9 mouse cellular contexts compared by ENCODE assay signal in the genomic region with DNA sequence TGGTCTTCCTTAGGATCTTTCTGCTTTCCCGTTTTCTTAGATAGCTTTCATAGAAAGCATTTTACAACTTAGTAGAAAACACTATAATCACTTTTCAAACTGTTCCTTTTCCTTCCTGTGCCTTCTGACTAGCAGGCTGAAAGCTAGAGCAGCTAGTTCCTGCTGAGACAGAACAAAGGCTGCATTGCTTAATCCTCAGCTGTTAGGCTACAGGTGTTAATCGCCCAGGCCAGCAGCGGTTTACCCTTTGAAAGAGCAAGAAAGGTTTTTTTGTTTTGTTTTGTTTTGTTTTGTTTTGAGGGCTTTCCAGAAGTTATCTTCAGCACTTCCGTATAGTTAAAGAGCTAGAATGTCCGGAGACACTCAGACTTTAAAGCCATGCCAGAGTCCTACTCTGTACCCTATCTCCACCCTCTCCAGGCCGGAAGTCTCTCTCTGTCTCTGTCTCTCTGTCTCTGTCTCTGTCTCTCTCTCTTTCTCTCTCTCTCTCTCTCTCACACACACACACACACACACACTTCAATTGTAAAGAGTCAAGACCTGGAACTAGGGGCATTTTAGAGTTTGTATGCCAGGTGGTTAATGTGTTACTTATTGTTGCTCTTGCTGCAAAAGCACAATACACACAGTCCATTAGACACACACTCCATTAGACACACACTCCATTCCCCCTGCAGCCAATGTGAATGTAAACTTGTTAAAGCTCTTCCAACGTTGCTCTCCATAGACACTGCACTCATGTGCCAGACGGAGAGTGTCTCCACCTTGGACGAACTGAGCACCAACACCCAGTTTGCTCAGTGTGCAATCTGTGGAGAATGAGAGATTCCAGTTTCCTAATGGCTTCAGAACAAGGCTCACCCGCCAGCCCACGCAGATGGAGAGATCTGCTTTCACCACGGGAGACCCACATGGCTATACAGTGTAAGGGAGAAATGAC. TPM values are rescaled to one million over a fixed set of nuclear protein-coding genes. Genes with fewer than 3 reads are reported as not detected.
DNase-seq lines count a peak whose midpoint lies in the region; ATAC-seq and TF ChIP-seq lines count a peak whose summit lies in the region.
"Had no signal": no experiment of that assay in that cellular context is flagged by ENCODE, and none has a peak within 500 bp of the region (broad histone marks: within the 10 kb centered on the region; RNA-seq: fewer than 3 reads in every experiment).

No protein-coding gene starts in this region.

- H3K9me3 ChIP-seq in ES-Bruce4 (replicated peaks; ENCODE audit: control insufficient read depth, insufficient read depth, low read length, poor library complexity, severe bottlenecking) = no peaks in the 10 kb centered on the region
- H3K9me3 ChIP-seq in ES-E14 (ENCODE audit: control insufficient read depth, insufficient read depth, low read depth, low read length) = no peaks in the 10 kb centered on the region
- no peaks in the 10 kb centered on the region for H3K9me3 ChIP-seq in hindbrain, postnatal 0 days (ENCODE audit: low read length)
- H3K9me3 ChIP-seq in liver, embryonic 11.5 days (ENCODE audit: control insufficient read depth, low read length) = no peaks in the 10 kb centered on the region
- H3K9me3 ChIP-seq: midbrain, embryonic 15.5 days had no signal

- no peak for ATAC-seq in hindbrain, postnatal 0 days
- ATAC-seq in liver, embryonic 11.5 days (replicated peaks; ENCODE audit: low FRiP score) = no peak
- ATAC-seq: midbrain, embryonic 15.5 days had no signal

- intact Hi-C loops in heart, postnatal 25 days (cut with DNase I) = no loop called here

- H3K4me3 ChIP-seq in ES-Bruce4 (ENCODE audit: low read depth, low read length) (no peak overlapping the region), ES-E14 (ENCODE audit: insufficient read depth in 1 of 2, low read depth in 1 of 2, low read length in 2 of 2, poor library complexity in 1 of 2, severe bottlenecking in 1 of 2) (no peak overlapping the region)
- H3K4me3 ChIP-seq in hindbrain, postnatal 0 days (ENCODE audit: low read length) = no peak overlapping the region
- H3K4me3 ChIP-seq in liver, embryonic 11.5 days (ENCODE audit: low read depth, low read length) = no peak overlapping the region
- H3K4me3 ChIP-seq: midbrain, embryonic 15.5 days had no signal

- no peak for TF ChIP-seq POLR2A in ES-Bruce4 (IDR thresholded peaks at IDR 0.05; ENCODE audit: insufficient read depth, low read length)

- peaks cover 4% of the 10 kb centered on the region for H3K4me1 ChIP-seq in ES-Bruce4 (ENCODE audit: control insufficient read depth, insufficient read depth, low read length)
- peaks cover 0 to 7% of the 10 kb centered on the region in 2 experiments; a peak in 1 of 4 replicates for H3K4me1 ChIP-seq in ES-E14 (ENCODE audit: control insufficient read depth in 2 of 2, insufficient read depth in 2 of 2, low read length in 2 of 2, poor library complexity in 1 of 2)
- no peaks in the 10 kb centered on the region for H3K4me1 ChIP-seq in hindbrain, postnatal 0 days (ENCODE audit: insufficient read depth, low read length)
- no peaks in the 10 kb centered on the region for H3K4me1 ChIP-seq in liver, embryonic 11.5 days (replicated peaks; ENCODE audit: control insufficient read depth, insufficient read depth, low read length)
- H3K4me1 ChIP-seq: midbrain, embryonic 15.5 days had no signal

- no peak overlapping the region for H3K9ac ChIP-seq in ES-Bruce4 (ENCODE audit: low read depth, poor library complexity, severe bottlenecking)
- H3K9ac ChIP-seq in ES-E14 (ENCODE audit: insufficient read depth, low read depth, low read length, poor library complexity, severe bottlenecking) = no peak overlapping the region
- no peak overlapping the region for H3K9ac ChIP-seq in hindbrain, postnatal 0 days (replicated peaks; ENCODE audit: low read length)
- H3K9ac ChIP-seq in liver, embryonic 11.5 days (ENCODE audit: low read depth, low read length) = no peak overlapping the region
- H3K9ac ChIP-seq: midbrain, embryonic 15.5 days had no signal

- in situ Hi-C loops in ES-E14 (cut with MboI; ENCODE audit: low sequenced_read_pairs in 2 of 2, unreplicated experiment in 2 of 2) = no loop called here

- DNase-seq in ES-E14 (ENCODE audit: low read depth, low spot score) = peak; percentile 70
- DNase-seq in hindbrain, postnatal 0 days (ENCODE audit: low spot score) = peak; percentile 9
- no peak for DNase-seq in liver, embryonic 11.5 days (ENCODE audit: low spot score)
- DNase-seq in frontal cortex, postnatal 14 days (ENCODE audit: low spot score in 2 of 2) = no peak
- DNase-seq in heart, adult 8-10 months (ENCODE audit: low spot score) = no peak
- no peak for DNase-seq in heart, postnatal 25 days (ENCODE audit: low spot score)

- H3K27ac ChIP-seq in ES-Bruce4 (ENCODE audit: insufficient read depth, low read length) (peak overlapping the region; percentile 55), ES-E14 (ENCODE audit: insufficient read depth, low read depth, low read length, poor library complexity, severe bottlenecking) (peak overlapping the region; percentile 29; the same call in 1 of the 2 replicates)
- no peak overlapping the region for H3K27ac ChIP-seq in hindbrain, postnatal 0 days
- H3K27ac ChIP-seq in liver, embryonic 11.5 days (ENCODE audit: low read depth, low read length) = peak overlapping the region; percentile 9; the same call in 1 of the 2 replicates
- H3K27ac ChIP-seq: midbrain, embryonic 15.5 days had no signal

- H3K36me3 ChIP-seq in ES-Bruce4 (ENCODE audit: control insufficient read depth, insufficient read depth, low read length, poor library complexity, severe bottlenecking) (no peaks in the 10 kb centered on the region), ES-E14 (ENCODE audit: control insufficient read depth, insufficient read depth, low read length, poor library complexity, severe bottlenecking) (no peaks in the 10 kb centered on the region)
- no peaks in the 10 kb centered on the region for H3K36me3 ChIP-seq in hindbrain, postnatal 0 days (ENCODE audit: insufficient read depth, low read length)
- no peaks in the 10 kb centered on the region for H3K36me3 ChIP-seq in liver, embryonic 11.5 days (ENCODE audit: control insufficient read depth, insufficient read depth, low read length)
- H3K36me3 ChIP-seq: midbrain, embryonic 15.5 days had no signal

- H3K27me3 ChIP-seq in ES-Bruce4 (ENCODE audit: control insufficient read depth, insufficient read depth, low read length, poor library complexity, severe bottlenecking) = no peaks in the 10 kb centered on the region
- H3K27me3 ChIP-seq in hindbrain, postnatal 0 days (ENCODE audit: insufficient read depth, low read length) = no peaks in the 10 kb centered on the region
- no peaks in the 10 kb centered on the region for H3K27me3 ChIP-seq in liver, embryonic 11.5 days (replicated peaks; ENCODE audit: control insufficient read depth, insufficient read depth, low read length)
- H3K27me3 ChIP-seq: midbrain, embryonic 15.5 days had no signal

- 26% methylated on average over 12 of the region's 12 CpGs for WGBS in hindbrain, postnatal 0 days
- WGBS in liver, embryonic 11.5 days = 39% methylated on average over 12 of the region's 12 CpGs

- TF ChIP-seq EP300 in ES-Bruce4 (IDR thresholded peaks at IDR 0.05; ENCODE audit: insufficient read depth, low read depth, low read length) = peak; percentile 94

- TF ChIP-seq CTCF in ES-Bruce4 (IDR thresholded peaks at IDR 0.05; ENCODE audit: low read depth, low read length) = no peak
- no peak for TF ChIP-seq CTCF in hindbrain, postnatal 0 days (IDR thresholded peaks at IDR 0.05; ENCODE audit: low read depth)

- H3K4me2 ChIP-seq in hindbrain, postnatal 0 days (ENCODE audit: low read depth, low read length) = no peak overlapping the region
- no peak overlapping the region for H3K4me2 ChIP-seq in liver, embryonic 11.5 days
- H3K4me2 ChIP-seq: midbrain, embryonic 15.5 days had no signal

TF ChIP-seq in ES-E14, 5 proteins besides CTCF, POLR2A, EP300 and RAD21:
- 0 out of 2 replicates have a peak, but pooled peaks have one; percentile 19 for TF ChIP-seq MAFK (IDR thresholded peaks at IDR 0.05; ENCODE audit: insufficient read depth, low read depth, low read length)
- TF ChIP-seq ZC3H11A (IDR thresholded peaks at IDR 0.05; ENCODE audit: borderline replicate concordance, low read depth, low read length) = no peak
- TF ChIP-seq CHD2 (IDR thresholded peaks at IDR 0.05; ENCODE audit: low read depth, low read length) = peak; percentile 24; the same call in 1 of the 2 replicates
- TF ChIP-seq HCFC1 (IDR thresholded peaks at IDR 0.05; ENCODE audit: borderline replicate concordance, insufficient read depth, low read length) = no peak
- TF ChIP-seq ZNF384 (IDR thresholded peaks at IDR 0.05; ENCODE audit: low read depth, low read length) = peak; percentile 68; the same call in 1 of the 2 replicates

RNA-seq across cellular contexts. Expression of a gene that starts 35.5 kb away (rescaled TPM):
- 59.7 and 63.2 TPM in 2 replicates for polyA plus RNA-seq in ES-Bruce4 (2011; ENCODE audit: insufficient read depth, insufficient read length, low read depth, missing spikeins)
- 22.1 and 31.6 TPM in 2 replicates for total RNA-seq in ES-E14 (2012; rRNA removed)
- 6.8 and 7.9 TPM in 2 replicates for total RNA-seq in hindbrain, postnatal 0 days (2014; rRNA removed)
- polyA plus RNA-seq in hindbrain, postnatal 0 days (2015; fragmentation: Nextera tagmentation; extraction: Ambion mirVana) = 10.0 and 10.5 TPM in 2 replicates
- polyA plus RNA-seq in liver, embryonic 11.5 days (2014; fragmentation: Nextera tagmentation; extraction: Ambion mirVana) = 31.2 and 32.9 TPM in 2 replicates
- 1 to 10 TPM; 5.9 to 8.4 (median 6.5) TPM for total RNA-seq in heart, adult 8-10 months (2022)
- total RNA-seq in heart, postnatal 25 days (2021) = 1 to 10 TPM; 7.7 to 8.1 TPM

RNA-seq across cellular contexts. Expression of a gene that starts 42.8 kb away (rescaled TPM):
- not detected in 2 replicates for polyA plus RNA-seq in ES-Bruce4 (2011; ENCODE audit: insufficient read depth, insufficient read length, low read depth, missing spikeins)
- total RNA-seq in ES-E14 (2012; rRNA removed) = 7.1 and 11.0 TPM in 2 replicates
- total RNA-seq in hindbrain, postnatal 0 days (2014; rRNA removed) = not detected in 2 replicates
- 0.08 TPM in 1 of 2 replicates, not detected in the other for polyA plus RNA-seq in hindbrain, postnatal 0 days (2015; fragmentation: Nextera tagmentation; extraction: Ambion mirVana)
- 0.05 and 0.06 TPM in 2 replicates for polyA plus RNA-seq in liver, embryonic 11.5 days (2014; fragmentation: Nextera tagmentation; extraction: Ambion mirVana)
- total RNA-seq in heart, adult 8-10 months (2022) = not detected
- not detected for total RNA-seq in heart, postnatal 25 days (2021)
- total RNA-seq: layer of hippocampus, adult 18-20 months had no signal
- polyA plus RNA-seq: midbrain, embryonic 15.5 days had no signal

Comparison
In these comparisons a context has a peak if more than half of its experiments do, and no peak if none do; other contexts are left out.
1. DNase-seq: peak in ES-E14 (single experiment) and hindbrain, postnatal 0 days (single experiment); none in liver, embryonic 11.5 days (single experiment), frontal cortex, postnatal 14 days (0 of 2), heart, adult 8-10 months (single experiment) and heart, postnatal 25 days (single experiment).